Mouse (Mus musculus): ENCODE measurements around the gene Snx6. TPM values are rescaled to one million over a fixed set of nuclear protein-coding genes. Genes with fewer than 3 reads are reported as not detected.

Snx6 gene
- 7.4 and 10.3 TPM in 2 replicates for polyA plus RNA-seq (2012)

GRCm38 (mm10) chr12:54795153-54795998, at the start of gene Snx6:
TSS of gene Snx6 (minus strand) at chr12:54795703.
- no peak for TF ChIP-seq GATA1 (IDR thresholded peaks at IDR 0.05; ENCODE audit: low read length)

GRCm38 (mm10) chr12:54844415-54844814, 48.9 kb upstream of the Snx6 start:
- TF ChIP-seq GATA1 (IDR thresholded peaks at IDR 0.05; ENCODE audit: low read length), result no peak

GRCm38 (mm10) chr12:54841576-54841975, 46.1 kb upstream of the Snx6 start:
- TF ChIP-seq GATA1 (IDR thresholded peaks at IDR 0.05; ENCODE audit: low read length), result no peak

GRCm38 (mm10) chr12:54839815-54840214, 44.3 kb upstream of the Snx6 start:
- TF ChIP-seq GATA1 (IDR thresholded peaks at IDR 0.05; ENCODE audit: low read length), result no peak

GRCm38 (mm10) chr12:54838931-54839330, 43.4 kb upstream of the Snx6 start:
- no peak for TF ChIP-seq GATA1 (IDR thresholded peaks at IDR 0.05; ENCODE audit: low read length)

- no peak for TF ChIP-seq GATA1 (IDR thresholded peaks at IDR 0.05; ENCODE audit: low read length)
Measured at GRCm38 (mm10) chr12:54835608-54836570, 40.4 kb upstream of the Snx6 start.

GRCm38 (mm10) chr12:54834925-54835447, 39.5 kb upstream of the Snx6 start:
- TF ChIP-seq GATA1 (IDR thresholded peaks at IDR 0.05; ENCODE audit: low read length), result no peak

- TF ChIP-seq GATA1 (IDR thresholded peaks at IDR 0.05; ENCODE audit: low read length), result no peak
Measured at GRCm38 (mm10) chr12:54833856-54834399, 38.4 kb upstream of the Snx6 start.

GRCm38 (mm10) chr12:54830574-54830973, 35.1 kb upstream of the Snx6 start:
- TF ChIP-seq GATA1 (IDR thresholded peaks at IDR 0.05; ENCODE audit: low read length), result no peak

GRCm38 (mm10) chr12:54829876-54830275, 34.4 kb upstream of the Snx6 start:
- TF ChIP-seq GATA1 (IDR thresholded peaks at IDR 0.05; ENCODE audit: low read length), result no peak

- TF ChIP-seq GATA1 (IDR thresholded peaks at IDR 0.05; ENCODE audit: low read length), result no peak
Measured at GRCm38 (mm10) chr12:54828043-54828442, 32.5 kb upstream of the Snx6 start.

GRCm38 (mm10) chr12:54825202-54825601, 29.7 kb upstream of the Snx6 start:
- no peak for TF ChIP-seq GATA1 (IDR thresholded peaks at IDR 0.05; ENCODE audit: low read length)

GRCm38 (mm10) chr12:54822836-54823426, 27.4 kb upstream of the Snx6 start:
- no peak for TF ChIP-seq GATA1 (IDR thresholded peaks at IDR 0.05; ENCODE audit: low read length)

GRCm38 (mm10) chr12:54820684-54821161, 25.2 kb upstream of the Snx6 start:
- no peak for TF ChIP-seq GATA1 (IDR thresholded peaks at IDR 0.05; ENCODE audit: low read length)

Data from G1E-ER4 (cell line).